Mouse (Mus musculus) urinary bladder, postnatal 10 days (tissue): Measurements from ENCODE around the gene Dqx1.
A peak's percentile ranks its signal among the peaks of the same experiment; 100 is the strongest.

Source experiments
- DNase-seq: peaks from one replicate; pipeline ENCODE4 v3.0.0; 2022; ENCODE audit warnings: low spot score

The Dqx1 gene

DNA sequence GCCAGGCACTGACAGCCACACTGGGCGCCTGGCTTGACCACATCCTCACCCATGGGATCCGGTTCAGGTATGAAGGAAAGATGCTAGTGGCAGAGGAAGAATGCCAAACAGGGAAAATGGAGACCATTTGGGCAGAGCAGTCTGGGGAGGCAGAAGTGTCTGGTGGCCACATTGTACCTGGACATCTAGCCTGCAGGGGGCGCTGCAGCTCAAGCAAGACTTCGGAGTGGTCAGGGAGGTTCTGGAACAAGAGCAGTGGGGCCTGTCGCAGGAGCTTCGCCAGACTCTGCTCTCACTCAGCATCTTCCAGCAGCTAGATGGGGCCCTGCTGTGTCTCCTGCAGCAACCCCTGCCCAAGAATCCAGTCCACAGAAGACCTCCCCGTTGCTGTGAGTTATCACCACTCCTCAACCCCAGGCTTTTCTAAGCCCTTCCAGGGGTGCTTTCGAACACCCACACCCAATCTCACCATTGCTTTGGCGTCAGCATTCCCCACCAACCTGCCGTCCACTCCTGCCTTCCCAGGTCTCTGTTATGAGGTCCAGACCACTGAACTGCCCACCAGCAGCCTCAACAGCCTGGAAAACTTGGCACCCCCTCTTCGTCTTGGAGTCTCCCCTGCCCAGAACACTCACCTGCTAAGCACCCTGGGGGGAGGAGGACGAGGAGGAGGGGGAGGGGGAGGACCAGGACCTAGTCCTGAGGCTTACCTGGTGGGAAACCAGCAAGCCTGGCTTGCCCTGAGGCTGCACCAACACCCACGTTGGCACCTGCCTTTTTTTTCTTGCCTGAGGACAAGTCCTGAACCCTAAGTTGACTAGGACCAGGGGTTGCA is 50.1 kb downstream of the Dqx1 start:
- no peak for DNase-seq

DNA sequence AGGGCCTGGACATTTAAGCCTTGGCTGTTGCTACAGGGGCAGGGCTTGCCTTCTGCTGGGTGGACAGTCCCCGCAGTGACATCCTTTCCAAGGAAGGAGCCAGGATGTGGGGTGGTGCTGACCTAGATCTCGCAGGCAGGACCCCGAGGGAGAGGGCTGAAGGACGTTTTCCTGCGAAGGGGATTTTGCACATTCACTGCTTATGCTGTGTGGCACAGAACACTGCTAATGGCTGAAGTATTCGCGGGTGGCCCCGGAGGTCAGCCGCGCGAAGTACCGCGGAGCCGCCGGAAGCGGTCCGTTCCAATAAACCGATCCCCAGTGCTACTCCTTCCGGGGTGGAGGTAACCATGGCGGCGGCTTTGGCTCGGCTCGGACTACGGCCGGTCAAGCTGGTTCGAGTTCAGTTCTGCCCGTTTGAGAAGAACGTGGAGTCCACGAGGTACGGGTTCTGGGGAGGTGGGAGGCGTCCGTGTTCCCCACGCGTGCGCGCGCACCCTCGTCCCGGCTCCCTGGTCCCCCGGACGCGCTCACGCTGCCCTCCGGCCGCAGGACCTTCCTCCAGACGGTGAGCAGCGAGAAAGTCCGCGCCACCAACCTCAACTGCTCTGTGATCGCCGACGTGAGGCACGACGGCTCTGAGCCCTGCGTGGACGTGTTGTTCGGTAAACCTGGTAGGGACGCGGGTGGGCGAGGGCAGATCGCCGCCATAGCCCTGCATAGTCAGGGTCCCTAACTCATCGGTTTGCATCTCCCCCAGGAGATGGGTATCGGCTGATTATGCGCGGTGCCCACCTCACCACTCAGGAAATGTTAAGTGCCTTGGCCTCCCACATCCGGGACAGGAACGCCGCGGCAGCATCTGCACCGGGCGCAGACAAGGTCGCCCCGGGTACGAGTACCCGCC is 51.4 kb downstream of the Dqx1 start, which contains the start of gene Mrpl53:
Mrpl53 (plus strand) TSS at position 279 of the 907 bp plus-strand sequence.
- DNase-seq: peak; percentile 51

DNA sequence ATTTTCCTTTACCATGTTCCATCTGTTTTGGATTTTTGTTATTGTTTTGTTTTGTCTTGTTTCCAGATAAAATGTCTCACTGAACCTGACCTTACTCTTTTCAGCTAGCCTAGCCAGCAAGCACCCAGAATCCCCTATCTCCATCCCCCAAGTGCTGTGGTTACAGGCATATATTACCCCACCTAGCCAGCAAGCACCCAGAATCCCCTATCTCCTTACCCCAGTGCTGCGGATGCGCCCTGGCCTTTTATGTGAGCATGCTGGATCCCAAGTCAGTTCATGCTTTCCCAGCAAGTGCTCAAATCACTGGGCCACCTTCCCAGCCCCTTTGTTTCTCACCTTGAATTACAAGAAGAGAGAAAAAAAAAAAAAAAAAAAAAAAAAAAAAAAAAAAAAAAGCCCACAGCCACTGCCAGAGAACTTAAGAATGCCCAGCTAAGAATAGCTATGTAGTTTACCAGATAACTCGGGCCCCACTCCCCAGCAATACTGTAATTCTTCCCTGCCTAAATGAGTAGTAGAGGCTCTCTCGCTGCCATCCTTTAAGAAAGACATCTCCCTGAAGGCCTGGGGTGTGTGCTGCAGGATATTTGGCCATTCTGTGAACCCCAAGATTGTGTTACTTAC is 54.0 kb downstream of the Dqx1 start:
- DNase-seq: no peak

DNA sequence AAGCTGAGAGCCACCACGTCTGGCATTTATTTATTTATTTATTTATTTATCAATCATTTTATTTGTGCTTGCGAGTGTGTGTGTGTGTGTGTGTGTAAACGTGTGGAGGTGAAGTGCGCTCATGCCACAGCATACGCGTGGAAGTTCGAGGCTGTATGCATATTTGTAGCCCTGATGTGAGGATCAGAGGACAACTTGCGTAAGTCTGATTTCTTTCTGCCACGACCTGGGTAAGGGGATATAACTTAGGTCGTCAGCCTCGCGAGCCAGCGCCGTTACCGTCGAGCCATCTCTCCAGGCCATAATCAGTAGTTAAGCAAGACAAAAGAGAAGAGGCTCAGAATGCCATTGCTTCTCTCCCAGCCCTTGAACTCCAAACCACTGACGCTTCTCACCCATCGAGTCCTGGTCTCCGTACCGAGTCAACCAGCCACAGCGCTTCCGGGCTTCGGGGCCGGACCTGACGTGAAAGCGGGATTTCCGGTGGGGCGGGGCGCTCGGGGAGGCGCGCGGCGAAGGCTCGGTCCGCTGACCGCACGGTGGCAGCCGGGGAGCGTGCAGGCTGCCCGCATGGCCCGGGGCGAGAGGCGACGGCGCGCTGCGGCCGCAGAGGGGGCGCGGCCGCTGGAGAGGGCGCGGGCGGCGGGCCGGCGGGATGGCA is 57.5 kb downstream of the Dqx1 start, which contains the start of gene Mogs:
Mogs (plus strand) TSS at position 486 of the 661 bp plus-strand sequence.
- peak; percentile 80 for DNase-seq

DNA sequence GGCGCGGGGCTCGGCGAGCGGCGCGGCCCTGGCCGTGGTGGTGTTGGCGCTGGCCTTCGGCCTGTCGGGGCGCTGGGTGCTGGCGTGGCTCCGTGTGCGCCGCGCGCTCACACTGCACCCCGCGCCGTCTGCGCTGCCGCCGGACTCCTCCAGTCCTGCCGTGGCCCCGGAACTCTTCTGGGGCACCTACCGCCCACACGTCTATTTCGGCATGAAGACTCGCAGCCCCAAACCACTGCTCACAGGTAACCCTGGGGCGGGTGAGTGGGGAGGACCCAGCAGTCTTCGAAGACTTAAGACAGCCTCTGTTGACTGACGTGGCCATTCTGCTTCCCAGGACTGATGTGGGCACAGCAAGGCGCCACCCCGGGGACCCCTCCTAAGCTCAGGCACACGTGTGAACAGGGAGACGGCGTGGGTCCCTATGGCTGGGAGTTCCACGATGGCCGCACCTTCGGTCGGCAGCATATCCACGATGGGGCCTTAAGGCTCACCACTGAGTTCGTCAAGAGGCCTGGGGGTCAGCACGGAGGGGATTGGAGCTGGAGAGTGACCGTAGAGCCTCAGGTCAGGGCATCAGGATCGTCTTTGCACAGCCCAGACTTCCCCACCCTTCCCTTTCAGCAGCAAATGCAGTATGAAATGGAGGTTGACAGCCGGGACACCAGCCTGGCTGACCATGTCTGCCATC is 58.2 kb downstream of the Dqx1 start:
- DNase-seq: no peak

DNA sequence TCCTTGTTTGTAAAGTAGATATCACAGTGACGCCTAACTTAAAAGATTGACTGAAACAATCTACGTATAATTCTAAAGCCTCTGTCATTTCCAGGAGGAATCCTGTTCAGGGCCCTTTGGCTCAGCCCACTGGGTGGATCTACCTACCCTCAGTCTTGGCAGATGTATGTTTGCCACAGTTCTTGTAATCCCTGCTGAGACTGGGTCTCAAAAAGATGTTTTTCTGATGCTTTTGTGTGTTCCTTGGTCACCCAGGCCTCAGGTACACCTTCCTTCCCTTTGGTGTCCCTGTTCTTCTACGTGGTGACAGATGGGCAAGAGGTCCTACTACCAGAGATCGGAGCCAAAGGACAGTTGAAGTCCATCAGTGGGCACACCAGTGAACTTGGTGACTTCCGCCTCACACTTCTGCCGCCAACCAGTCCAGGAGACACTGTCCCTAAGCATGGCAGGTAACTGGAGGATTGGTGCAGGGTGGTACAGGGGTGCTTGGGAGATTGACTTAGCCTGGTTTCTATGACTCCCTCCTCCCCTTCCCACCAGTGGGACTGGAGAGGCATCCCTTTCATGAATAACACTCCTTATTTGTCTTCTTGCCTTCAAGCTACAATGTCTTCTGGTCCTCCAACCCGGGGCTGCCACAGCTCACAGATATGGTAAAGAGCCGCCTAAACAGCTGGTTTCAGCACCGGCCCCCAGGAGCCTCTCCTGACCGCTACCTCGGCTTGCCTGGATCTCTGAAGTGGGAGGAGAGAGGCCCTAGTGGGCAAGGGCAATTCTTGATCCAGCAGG is 58.9 kb downstream of the Dqx1 start:
- no peak for DNase-seq
